Mouse (Mus musculus) small intestine, adult 2 months (tissue): ENCODE data around the gene 4930522H14Rik. TPM values are rescaled to one million over a fixed set of nuclear protein-coding genes. Genes with fewer than 3 reads are reported as not detected.

Source experiments
- H3K27ac ChIP-seq: fragments of 200-500 bp; 2 replicates; pipeline ENCODE4 v1.5.1; 2012; ENCODE audit warnings: low read depth, low read length, control low read depth, inconsistent platforms; ENCODE audit not compliant: insufficient read depth
- H3K27me3 ChIP-seq: fragments of 200-500 bp; 2 replicates; pipeline ENCODE4 v1.6.1; 2012; ENCODE audit warnings: mild to moderate bottlenecking, moderate library complexity, low read length, inconsistent platforms; ENCODE audit not compliant: control insufficient read depth, insufficient read depth
- H3K36me3 ChIP-seq: fragments of 200-500 bp; 2 replicates; pipeline ENCODE4 v1.6.1; 2012; ENCODE audit warnings: mild to moderate bottlenecking, low read length, control low read depth, inconsistent platforms; ENCODE audit not compliant: control insufficient read depth, insufficient read depth
- H3K4me1 ChIP-seq: fragments of 200-500 bp; 2 replicates; pipeline ENCODE4 v1.6.1; 2012; ENCODE audit warnings: low read length, inconsistent platforms, mixed read lengths; ENCODE audit not compliant: control insufficient read depth, insufficient read depth, insufficient read length
- H3K4me3 ChIP-seq: fragments of 200-500 bp; 2 replicates; pipeline ENCODE4 v1.5.1; 2012; ENCODE audit warnings: low read depth, mild to moderate bottlenecking, control low read depth, inconsistent platforms, low read length, moderate library complexity
- CTCF ChIP-seq: fragments of 200-500 bp; IDR thresholded peaks from 2 replicates; pipeline ENCODE4 v1.5.1; 2012; ENCODE audit warnings: low read depth, mild to moderate bottlenecking, control low read depth, inconsistent platforms, low read length, moderate library complexity, mixed read lengths; ENCODE audit not compliant: insufficient replicate concordance, insufficient read length; ENCODE audit errors: extremely low read depth
- POLR2A ChIP-seq: fragments of 200-500 bp; IDR thresholded peaks from 2 replicates; pipeline ENCODE4 v1.6.1; 2012; ENCODE audit warnings: low read depth, mild to moderate bottlenecking, control low read depth, inconsistent platforms, low read length, moderate library complexity
- WGBS: fragments of 180-500 bp; shearing (Covaris S2); methylation state at CpG from one replicate; pipeline ENCODE4 v1.1.7; 2018; 5-methylcytosine and 5-hydroxymethylcytosine counted together
- polyA plus RNA-seq: library from polyadenylated mRNA; depleted of rRNA; stranded (reverse); fragments of >200 nt; gene quantifications from 2 replicates; pipeline ENCODE4 v1.2.3, GENCODE M21; 2012

4930522H14Rik gene
- polyA plus RNA-seq, 1 experiment: not detected

DNA sequence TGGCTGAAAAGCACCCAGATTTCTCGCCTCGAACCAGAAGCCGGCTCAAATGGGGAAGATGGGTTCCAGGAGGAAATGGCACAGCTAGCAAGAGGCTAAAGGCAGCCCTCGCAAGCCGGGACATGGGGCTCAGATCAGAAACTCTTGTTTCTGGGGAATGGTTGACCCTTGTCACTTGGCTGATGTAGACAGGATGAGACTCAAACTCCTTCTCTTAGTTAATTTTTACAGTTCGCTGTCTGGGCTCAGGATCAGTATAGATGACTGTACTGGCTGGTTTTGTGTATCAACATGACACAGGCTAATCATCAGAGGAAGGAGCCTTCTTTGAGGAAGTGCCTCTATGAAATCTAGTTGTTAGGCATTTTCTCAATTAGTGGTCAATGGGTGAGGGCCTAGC, 33.6 kb upstream of the 4930522H14Rik start:
- H3K4me1 ChIP-seq: no peaks in the 10 kb centered on the region
- H3K4me3 ChIP-seq: no peak overlapping the region
- TF ChIP-seq POLR2A (no peak), CTCF (no peak)
- H3K36me3 ChIP-seq: no peaks in the 10 kb centered on the region
- 90% methylated on average over 6 of the region's 6 CpGs for WGBS
- no peak overlapping the region for H3K27ac ChIP-seq
- H3K27me3 ChIP-seq: no peaks in the 10 kb centered on the region

DNA sequence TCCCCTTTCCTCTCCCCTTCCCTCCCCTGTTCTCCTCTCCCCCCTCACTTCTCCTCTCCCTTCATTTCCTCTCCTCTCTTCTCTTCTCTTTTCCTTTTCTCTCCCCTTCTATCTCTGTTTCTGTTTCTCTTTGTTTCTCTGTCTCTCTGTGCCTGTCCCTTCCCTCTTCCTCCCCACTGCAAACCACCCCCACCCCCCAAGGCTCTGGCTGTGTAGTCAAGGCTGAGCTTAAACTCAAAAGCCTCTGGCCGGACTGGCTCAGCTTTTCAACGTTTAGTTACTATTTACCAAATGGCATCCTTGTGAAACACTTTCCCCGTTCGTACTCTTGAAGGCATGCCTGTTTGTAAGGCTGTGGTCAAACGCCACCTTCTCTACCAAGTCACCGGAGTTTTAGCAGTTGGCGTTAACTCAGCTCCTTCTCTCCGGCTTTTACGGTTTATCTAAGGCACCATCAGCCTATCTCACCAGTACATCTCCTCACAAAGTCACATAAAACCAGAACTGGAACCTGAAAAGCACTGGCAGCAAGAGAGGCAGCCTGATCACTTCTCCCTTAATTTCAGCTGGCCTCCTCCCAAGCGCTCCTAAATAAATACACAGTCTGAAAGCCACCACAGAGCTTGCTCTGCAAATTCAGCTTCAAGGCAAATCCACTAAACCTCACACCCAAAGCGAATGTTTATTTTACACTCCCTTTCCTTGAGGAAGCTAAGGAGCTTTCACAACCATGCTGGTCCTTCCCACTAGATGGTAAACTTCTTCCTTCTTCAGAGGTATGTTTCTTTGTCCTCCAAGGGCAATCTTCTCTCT, 19.4 kb upstream of the 4930522H14Rik start:
- Histone ChIP-seq H3K4me1 (no peaks in the 10 kb centered on the region), H3K27me3 (no peaks in the 10 kb centered on the region), H3K27ac (no peak overlapping the region), H3K4me3 (no peak overlapping the region), H3K36me3 (no peaks in the 10 kb centered on the region)
- 5% methylated on average over 11 of the region's 11 CpGs for WGBS
- no peak for TF ChIP-seq POLR2A
- TF ChIP-seq CTCF: no peak

DNA sequence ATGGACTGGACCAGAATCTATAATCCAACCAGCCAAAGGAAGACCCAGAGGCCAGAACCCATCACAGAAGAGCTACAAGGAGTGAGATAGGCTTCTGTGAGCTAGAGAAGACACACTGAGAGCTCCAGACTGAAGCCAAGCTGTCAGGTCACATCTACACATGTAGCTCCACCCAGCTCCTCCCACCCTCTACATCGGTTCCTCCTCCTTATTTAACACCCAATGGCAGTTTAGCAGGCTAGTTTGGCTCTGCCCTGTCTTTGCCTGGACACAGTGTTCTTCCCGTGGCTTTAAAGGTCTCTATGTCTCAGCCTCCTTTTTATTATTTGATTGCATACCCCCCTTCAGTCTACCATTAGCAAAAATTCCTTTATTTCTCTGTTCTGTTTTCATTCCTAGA, 16.2 kb upstream of the 4930522H14Rik start:
- TF ChIP-seq POLR2A: no peak
- no peak for TF ChIP-seq CTCF
- WGBS: 12% methylated on average over 2 of the region's 2 CpGs
- no peaks in the 10 kb centered on the region for H3K27me3 ChIP-seq

DNA sequence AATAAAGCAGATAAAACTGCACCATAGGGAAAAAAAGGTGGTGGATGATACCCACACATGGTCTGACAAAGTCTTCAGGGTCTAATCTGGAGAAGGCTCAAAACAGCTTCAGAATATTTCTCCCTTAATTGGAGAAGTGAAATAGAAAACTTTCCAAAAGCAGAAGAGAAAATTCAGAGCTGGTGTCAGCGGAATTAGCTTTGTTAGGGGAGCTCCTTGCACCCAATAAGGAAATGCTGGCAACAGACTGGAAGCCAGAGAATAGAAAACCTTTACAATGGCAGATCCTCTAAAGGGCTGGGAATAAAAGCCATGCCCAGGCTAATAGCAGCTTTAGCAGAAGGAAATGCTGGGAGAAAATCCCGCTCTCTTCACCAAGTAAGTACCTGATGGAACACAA, 15.4 kb upstream of the 4930522H14Rik start:
- Histone ChIP-seq H3K4me3 (no peak overlapping the region), H3K36me3 (no peaks in the 10 kb centered on the region), H3K4me1 (no peaks in the 10 kb centered on the region), H3K27ac (no peak overlapping the region), H3K27me3 (no peaks in the 10 kb centered on the region)
- 79% methylated on average over 2 of the region's 2 CpGs for WGBS
- TF ChIP-seq CTCF (no peak), POLR2A (no peak)

More for the DNA sequence above, 16.2 kb upstream of the 4930522H14Rik start:
- Histone ChIP-seq H3K36me3 (no peaks in the 10 kb centered on the region), H3K4me3 (no peak overlapping the region), H3K4me1 (no peaks in the 10 kb centered on the region), H3K27ac (no peak overlapping the region)

DNA sequence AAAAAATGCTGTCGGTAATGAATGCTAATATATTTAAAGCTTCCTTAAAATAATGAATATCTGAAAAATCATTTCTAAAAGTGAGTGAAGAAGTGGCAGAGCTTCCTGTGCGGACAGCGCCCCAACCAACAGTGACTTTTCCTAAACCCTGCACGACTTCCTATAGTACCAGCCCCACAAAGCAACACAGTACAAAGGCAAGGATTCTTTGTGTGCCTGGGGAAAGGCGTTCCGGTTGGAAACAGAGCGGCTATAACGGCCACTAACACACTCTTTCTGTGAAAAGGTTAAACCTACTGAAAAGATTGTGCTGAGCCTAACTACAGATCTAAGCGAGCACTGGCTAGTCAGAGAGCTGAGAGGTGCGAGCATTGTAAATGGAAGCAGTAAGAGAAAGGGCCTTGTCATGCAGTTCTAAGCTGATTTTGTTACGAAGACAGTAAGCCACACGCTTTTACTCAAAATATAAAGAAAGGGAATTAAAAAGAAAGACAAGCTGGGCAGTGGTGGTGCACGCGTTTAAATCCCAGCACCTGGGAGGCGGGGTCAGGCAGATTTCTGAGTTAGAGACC, 766 bp downstream of the 4930522H14Rik start:
- Histone ChIP-seq H3K4me3 (no peak overlapping the region), H3K4me1 (no peaks in the 10 kb centered on the region), H3K27ac (no peak overlapping the region), H3K27me3 (no peaks in the 10 kb centered on the region), H3K36me3 (no peaks in the 10 kb centered on the region)
- WGBS: 82% methylated on average over 15 of the region's 15 CpGs
- no peak for TF ChIP-seq POLR2A
- no peak for TF ChIP-seq CTCF

DNA sequence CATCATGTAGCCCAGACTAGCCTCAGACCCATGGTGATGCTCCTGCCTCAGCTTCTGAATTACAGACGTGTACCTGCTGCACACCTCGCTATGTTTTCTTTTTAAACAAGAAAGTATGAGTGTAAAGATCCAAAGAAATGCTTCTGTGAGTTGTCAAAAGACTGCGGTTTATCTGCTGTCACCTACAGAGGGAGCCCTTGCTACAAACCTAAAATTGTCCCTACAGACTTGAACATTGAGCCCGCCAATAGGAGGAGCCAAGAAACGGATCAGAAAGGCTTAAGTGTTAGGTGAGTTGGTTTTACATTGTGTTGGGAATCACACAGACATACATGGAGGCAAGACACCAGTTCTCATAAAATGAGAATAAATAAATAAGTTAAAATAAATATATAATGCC, 26.2 kb downstream of the 4930522H14Rik start:
- no peak for TF ChIP-seq POLR2A
- TF ChIP-seq CTCF: no peak
- Histone ChIP-seq H3K27ac (no peak overlapping the region), H3K36me3 (no peaks in the 10 kb centered on the region), H3K4me3 (no peak overlapping the region), H3K27me3 (no peaks in the 10 kb centered on the region; the same call in 1 of the 2 replicates), H3K4me1 (no peaks in the 10 kb centered on the region)
- WGBS: 6% methylated on average over 5 of the region's 5 CpGs

DNA sequence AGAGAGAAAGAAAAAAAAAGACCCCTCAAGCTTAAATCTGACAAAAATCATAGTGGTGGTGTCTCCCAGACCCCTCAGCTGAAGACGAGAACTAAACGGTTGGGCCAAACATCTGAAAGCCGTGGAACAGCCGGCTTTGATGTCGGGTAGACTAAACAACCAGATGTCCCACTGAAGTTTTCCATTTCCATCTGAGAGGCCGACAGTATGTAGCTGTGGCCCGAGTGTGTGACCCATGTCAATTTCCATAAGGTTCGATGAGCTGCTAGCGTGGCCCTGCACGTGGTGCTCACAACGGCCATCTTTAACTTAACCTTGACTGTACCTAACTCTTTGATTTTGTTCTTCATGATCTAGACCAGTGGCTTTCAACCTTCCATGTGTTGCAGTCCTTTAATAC, 32.6 kb downstream of the 4930522H14Rik start:
- Histone ChIP-seq H3K4me3 (no peak overlapping the region), H3K4me1 (no peaks in the 10 kb centered on the region), H3K27me3 (no peaks in the 10 kb centered on the region), H3K36me3 (no peaks in the 10 kb centered on the region), H3K27ac (no peak overlapping the region)
- whole genome bisulfite sequencing: 83% methylated on average over 11 of the region's 11 CpGs
- no peak for TF ChIP-seq POLR2A
- TF ChIP-seq CTCF: no peak
